Mouse (Mus musculus) forelimb bud, embryonic 11.5 days (tissue): ENCODE results near the gene Chpf.

ENCODE experiments used
- DNase-seq: peaks from one replicate; pipeline ENCODE4 v3.0.0-alpha.2; 2012; ENCODE audit warnings: low read depth, low spot score

Chpf gene

DNA sequence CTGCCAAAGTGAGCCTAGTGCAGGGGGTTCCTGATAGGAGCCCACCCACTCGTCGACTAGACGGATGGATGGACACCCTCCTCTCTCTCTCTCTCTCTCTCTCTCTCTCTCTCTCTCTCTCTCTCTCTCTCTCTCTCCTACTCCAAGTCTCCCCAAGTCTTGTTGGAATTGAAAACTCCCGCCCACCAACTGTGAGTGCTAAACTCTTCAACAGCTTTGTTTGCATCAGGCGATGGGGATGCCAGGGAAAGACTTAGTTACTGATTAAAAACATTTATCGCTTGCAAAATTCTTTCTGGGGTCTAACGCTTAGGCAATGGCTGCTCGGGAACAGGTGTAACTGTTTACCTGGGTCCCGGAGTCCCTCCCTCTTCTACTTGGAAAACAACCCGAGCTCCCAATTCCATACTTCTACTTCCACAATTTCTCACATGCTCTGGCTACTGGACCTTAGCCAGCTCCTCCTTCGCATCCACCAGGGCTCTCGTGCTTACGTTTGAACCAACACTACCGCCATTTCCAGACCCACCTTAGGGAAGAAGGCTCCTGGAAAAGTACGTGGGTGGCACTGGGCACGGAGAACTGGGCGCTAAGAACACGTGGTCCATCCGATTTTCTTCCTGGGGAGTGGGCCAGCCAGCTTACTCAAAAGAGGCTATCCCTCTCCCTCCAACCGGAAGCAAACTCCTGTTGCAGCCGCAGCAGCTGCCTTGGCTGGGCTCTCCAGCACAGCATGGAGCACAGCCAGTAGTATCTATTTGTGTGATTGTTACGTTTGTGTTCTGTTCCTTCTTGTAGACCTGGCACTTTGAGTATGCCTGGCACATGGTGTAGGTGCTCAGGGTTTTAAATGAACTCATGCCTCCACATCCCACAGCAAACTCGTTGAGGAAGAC, 20.1 kb downstream of the Chpf start:
- no peak for DNase-seq

DNA sequence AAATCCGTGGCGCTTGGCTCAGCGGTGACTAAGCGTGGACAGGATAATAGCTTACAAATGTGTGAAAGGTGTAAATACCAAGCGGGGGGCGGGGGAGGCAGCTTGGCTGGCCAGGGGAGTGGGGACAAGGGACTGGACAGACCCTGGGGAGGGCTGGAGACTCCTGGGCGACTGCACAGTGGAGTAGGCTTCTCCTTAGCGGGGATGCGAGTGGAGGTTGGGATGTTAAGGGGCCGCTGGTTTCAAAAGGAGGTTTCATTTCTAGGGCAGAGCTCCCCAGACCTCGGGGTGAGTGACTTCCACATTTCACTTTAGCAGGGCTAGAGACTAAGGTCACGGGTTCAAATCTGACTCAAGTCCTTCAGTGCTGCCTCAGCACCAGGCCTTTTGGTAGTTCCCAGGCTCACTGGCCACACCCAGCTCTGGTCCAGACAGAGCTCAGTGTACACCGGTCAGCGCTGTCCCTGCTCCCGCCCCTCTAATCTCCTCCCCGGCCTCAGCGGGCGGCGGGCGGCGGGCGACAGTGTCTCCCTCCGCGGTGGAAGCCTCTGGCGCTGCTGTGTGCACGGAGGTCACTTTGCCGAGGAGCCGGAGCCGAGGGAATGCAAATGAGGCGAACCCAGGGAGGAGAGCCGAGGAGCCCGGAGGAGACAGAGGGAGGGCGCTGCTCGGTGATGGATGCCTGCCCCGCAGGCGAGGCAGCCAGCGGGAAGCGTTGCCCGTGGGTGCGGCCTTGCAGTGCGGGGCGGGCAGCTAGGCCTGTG, 20.9 kb downstream of the Chpf start:
- no peak for DNase-seq

- no peak for DNase-seq
These were observed 21.4 kb downstream of the Chpf start for GRCm38 (mm10) chr1:75457710-75458024.

DNA sequence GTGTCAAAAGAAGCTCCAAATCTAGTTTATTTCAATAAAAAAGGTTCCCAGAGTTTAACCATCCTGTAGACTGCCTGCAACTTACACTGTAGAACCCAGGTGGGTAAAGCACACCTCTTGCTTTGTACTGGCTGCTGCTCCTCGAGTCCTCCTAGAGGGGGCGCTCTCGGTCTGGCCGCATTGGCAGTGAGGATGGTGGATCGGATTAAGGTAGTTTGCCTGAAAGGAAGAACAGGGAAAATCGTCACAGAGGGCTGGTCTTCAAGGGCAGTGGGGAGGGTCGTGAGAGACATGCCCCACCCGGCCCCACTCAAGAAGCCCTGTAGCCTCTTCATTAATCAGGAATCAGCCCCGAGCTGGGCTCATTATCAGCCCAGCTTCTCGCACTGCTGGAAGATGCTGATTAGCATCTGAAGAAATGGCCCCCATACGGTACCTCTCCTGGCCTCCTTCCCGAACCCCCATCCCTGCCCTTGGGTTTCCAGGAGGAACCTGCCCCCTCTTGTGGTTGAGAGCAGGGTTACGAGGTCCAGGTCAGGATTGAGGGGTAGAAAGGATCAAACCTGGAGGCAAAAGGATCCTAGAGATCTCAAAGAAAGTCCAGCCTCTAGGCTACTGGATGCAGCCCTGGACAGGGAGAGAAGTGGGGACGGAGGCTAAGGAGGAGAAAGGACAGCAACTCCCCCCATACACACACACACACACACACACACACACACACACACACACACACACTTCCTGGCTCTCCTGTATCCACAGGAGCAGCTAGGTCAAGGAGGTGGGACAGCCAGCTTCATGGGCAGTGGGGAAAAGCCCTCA, 22.2 kb downstream of the Chpf start:
- DNase-seq, result no peak

DNA sequence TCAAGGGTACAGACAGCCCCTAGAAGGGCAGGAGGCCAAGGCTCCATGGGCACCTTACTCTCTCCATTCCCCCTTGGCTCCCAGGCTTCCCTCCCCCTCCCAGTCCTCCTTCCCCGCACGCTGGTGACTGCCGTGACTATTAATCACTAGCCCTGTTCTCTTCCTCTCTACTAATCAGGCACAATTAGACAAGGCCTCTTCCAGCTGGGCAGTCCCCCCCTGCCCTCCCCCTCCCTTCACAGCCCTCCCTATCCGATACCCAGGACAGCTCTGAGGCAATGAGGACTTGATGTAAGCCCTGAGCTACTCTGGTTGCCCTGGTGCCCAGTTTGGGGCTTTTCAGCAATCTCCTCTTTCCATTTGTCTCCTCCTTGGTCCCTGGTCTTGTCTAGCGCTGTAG, 23.2 kb downstream of the Chpf start:
- no peak for DNase-seq

DNA sequence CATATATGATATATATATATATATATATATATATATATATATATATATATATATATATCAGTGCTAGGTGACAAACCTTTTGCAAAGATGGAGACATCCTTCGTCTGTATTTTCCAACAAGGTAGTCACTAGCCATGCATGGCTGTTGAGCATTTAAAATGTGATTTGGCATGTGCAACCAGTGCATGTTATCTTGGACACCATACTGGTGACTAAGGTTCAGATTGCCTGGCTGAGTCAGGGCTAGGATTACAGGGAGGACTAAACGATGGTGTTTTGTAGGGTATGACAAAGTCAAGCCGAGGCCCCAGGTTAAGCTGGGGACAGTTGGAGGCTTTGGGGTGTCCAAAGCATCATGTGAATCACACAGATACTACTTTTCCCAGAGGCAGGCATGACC, 23.7 kb downstream of the Chpf start:
- DNase-seq, result no peak

- DNase-seq, result no peak
These were observed 27.2 kb downstream of the Chpf start for GRCm38 (mm10) chr1:75451900-75452299.

GRCm38 (mm10) chr1:75450314-75451005, 28.6 kb downstream of the Chpf start, which contains the start of gene Asic4:
Gene Asic4 (plus strand): TSS chr1:75450436.
- no peak for DNase-seq

GRCm38 (mm10) chr1:75449377-75450135, 29.6 kb downstream of the Chpf start:
- no peak for DNase-seq

- no peak for DNase-seq
These were observed 30.2 kb downstream of the Chpf start for GRCm38 (mm10) chr1:75448937-75449336.

GRCm38 (mm10) chr1:75448052-75448431, 31.1 kb downstream of the Chpf start:
- no peak for DNase-seq

GRCm38 (mm10) chr1:75447265-75448051, 31.6 kb downstream of the Chpf start:
- no peak for DNase-seq

- no peak for DNase-seq
These were observed 32.5 kb downstream of the Chpf start for GRCm38 (mm10) chr1:75446656-75447055.

DNA sequence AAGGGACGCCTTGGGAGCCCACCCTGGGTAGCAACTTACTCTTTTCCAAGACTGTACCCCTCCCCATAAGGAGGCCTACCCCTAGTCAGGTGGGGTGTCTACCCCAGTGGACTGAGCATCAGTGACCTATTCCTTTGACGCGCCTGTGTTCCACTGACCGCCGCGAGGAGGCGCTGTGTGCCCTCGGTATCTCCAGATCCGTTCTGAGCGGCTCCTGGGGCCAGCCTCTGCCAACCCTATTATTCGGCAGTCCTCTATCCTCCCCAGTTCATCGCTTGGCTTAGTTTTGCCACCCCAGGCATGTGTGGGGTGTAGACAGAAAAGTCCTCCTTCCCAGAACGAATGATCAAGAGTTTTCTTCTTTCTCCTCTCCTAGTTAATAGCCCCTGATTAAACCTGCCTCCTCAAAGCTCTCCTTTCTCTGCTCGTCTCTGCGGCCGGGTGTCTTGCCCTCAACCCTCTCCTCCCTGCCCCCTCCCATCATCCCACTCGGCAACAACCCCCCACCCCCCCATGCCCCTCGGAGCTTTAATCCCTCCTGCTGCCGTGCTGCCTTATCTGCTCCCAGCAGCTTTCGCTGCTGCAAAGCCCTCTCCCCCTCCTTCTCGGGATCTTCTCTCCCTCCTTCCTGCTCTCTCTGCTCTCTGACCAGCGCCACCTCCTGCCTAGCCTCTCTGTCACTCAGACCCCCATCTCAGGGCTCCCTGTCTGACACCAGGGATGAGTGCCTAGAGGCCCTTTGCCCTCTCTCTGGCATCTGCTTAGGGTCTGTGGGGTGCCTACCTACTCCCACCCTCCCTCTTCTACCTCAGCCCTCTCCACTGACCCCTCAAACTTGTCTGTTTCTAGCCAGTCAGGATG, 33.1 kb downstream of the Chpf start:
- peak; percentile 70 for DNase-seq

- DNase-seq, result no peak
These were observed 33.9 kb downstream of the Chpf start for GRCm38 (mm10) chr1:75445141-75445701.

- DNase-seq, result no peak
These were observed 34.9 kb downstream of the Chpf start for GRCm38 (mm10) chr1:75444208-75444607.

GRCm38 (mm10) chr1:75443247-75444024, 35.7 kb downstream of the Chpf start:
- no peak for DNase-seq

DNA sequence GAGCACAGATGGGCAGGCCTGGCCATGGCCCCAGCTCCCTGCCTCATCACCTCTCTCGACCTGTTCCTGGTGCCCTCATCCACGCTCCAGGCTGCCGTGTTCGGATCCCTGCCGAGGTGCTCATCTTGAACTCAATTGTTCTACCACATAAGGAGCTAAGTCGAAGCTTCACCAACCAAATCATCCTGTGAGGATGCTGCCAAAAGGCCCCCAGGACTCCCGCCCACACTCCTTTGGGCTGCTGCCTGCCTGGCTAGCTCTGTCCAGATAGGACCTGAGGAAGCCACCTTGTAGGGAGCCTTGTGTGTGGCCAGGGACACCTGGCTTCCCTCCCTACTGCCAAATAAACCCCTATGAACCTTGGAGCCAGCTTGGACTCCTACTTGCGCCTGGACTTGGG, 36.3 kb downstream of the Chpf start:
- DNase-seq, result no peak
